Mouse (Mus musculus) intestine, embryonic 15.5 days (tissue): ENCODE data around the gene Herpud2. TPM values are rescaled to one million over a fixed set of nuclear protein-coding genes. Genes with fewer than 3 reads are reported as not detected.

Experiments used
- ATAC-seq: fragments of 200-750 bp; cut with Nextera tagmentation; 2 replicates; pipeline ENCODE4 v1.8.0; 2017; ENCODE audit warnings: moderate TSS enrichment, moderate library complexity
- H3K27ac ChIP-seq: fragments of 300-500 bp; sonication (generic); 2 replicates; pipeline ENCODE4 v1.5.1; 2015; ENCODE audit warnings: mild to moderate bottlenecking, inconsistent platforms
- H3K27me3 ChIP-seq: fragments of 300-500 bp; sonication (generic); replicated peaks from 2 replicates; pipeline ENCODE4 v1.6.1; 2015; ENCODE audit warnings: inconsistent platforms
- H3K36me3 ChIP-seq: fragments of 300-500 bp; sonication (generic); 2 replicates; pipeline ENCODE4 v1.6.1; 2015; ENCODE audit warnings: inconsistent platforms
- H3K4me1 ChIP-seq: fragments of 300-500 bp; sonication (generic); replicated peaks from 2 replicates; pipeline ENCODE4 v1.6.1; 2015; ENCODE audit warnings: inconsistent platforms
- H3K4me2 ChIP-seq: fragments of 300-500 bp; sonication (generic); replicated peaks from 2 replicates; pipeline ENCODE4 v1.6.1; 2015; ENCODE audit warnings: mild to moderate bottlenecking, inconsistent platforms
- H3K4me3 ChIP-seq: fragments of 300-500 bp; sonication (generic); replicated peaks from 2 replicates; pipeline ENCODE4 v1.5.1; 2015; ENCODE audit warnings: inconsistent platforms
- H3K9ac ChIP-seq: fragments of 300-500 bp; sonication (generic); 2 replicates; pipeline ENCODE4 v1.6.1; 2015; ENCODE audit warnings: inconsistent platforms
- H3K9me3 ChIP-seq: fragments of 300-500 bp; sonication (generic); 2 replicates; pipeline ENCODE4 v1.6.1; 2016; ENCODE audit warnings: inconsistent platforms
- WGBS: fragments of 180-500 bp; shearing (Covaris S2); methylation state at CpG from one replicate; pipeline ENCODE4 v1.1.7; 2015; 5-methylcytosine and 5-hydroxymethylcytosine counted together
- polyA plus RNA-seq: library from polyadenylated mRNA; unstranded; fragments of >200 nt; fragmentation: Nextera tagmentation; extraction: Ambion mirVana; gene quantifications from 2 replicates; pipeline ENCODE4 v1.2.1, GENCODE M21; 2015

The Herpud2 gene
- polyA plus RNA-seq, 1 experiment from 2014 or later: 27.2 TPM

DNA sequence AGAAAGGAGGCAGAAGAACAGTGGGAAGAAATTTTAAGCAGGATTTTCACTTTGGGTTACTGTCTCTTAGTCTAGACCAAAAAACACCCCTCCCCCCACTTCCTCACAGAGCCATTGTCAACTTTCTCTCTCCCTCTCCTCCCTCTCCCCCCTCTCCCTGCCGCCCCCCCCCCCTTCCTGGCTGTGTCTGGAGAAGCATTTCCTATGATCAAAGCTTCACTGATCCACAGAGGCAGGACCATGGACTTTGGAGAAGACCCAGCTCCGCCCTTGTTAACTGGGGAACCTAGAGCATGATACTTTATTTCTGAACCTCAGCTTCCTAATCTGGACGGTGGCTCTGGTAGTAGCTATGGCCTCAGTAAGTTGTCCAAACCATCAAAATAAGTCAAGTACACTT is 92.9 kb downstream of the Herpud2 start:
- H3K9me3 ChIP-seq: no peaks in the 10 kb centered on the region
- H3K27ac ChIP-seq: no peak overlapping the region
- H3K27me3 ChIP-seq: no peaks in the 10 kb centered on the region
- no peaks in the 10 kb centered on the region for H3K4me1 ChIP-seq
- 61% methylated on average over 2 of the region's 3 CpGs for WGBS
- no peak overlapping the region for H3K4me2 ChIP-seq
- no peak overlapping the region for H3K4me3 ChIP-seq
- H3K36me3 ChIP-seq: no peaks in the 10 kb centered on the region
- no peak overlapping the region for H3K9ac ChIP-seq
- ATAC-seq: no peak

Other genes with a start within 250 kb of the Herpud2 start
- not detected in 2 replicates for gene Gm10181, start 62.4 kb downstream of the Herpud2 start, polyA plus RNA-seq
- gene Sept7, start 100.6 kb upstream of the Herpud2 start, polyA plus RNA-seq: 221 and 262 TPM in 2 replicates